ENCODE assay signal across 8 mouse cellular contexts in the genomic region with DNA sequence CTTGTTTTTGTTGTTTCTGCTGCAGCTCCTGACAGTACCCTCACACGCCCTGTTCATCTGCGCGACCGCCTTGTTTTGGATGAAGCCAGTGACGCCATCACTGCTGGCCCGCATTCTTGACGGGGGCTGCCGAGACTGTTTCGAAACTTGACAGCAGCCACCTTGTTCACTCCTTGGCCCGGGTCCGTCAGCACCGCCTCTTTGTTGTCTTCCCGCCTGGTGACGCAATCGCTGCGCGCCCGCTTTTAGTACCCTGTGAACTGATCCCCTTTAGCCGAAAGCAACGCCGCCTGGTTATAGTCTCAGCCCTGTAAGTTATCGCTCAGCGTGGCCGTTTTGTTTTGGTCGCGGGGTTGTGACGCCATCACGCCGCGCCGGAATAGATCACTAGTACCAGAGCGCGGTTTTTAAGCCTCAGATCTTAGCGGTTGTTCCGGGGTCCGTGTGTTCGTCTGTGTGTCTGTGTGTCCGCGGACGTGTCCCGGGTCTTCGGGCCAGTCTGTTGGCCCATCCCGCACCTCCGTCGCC. TPM values are rescaled to one million over a fixed set of nuclear protein-coding genes. Genes with fewer than 3 reads are reported as not detected.
DNase-seq lines count a peak whose midpoint lies in the region; ATAC-seq lines count a peak whose summit lies in the region.

No protein-coding gene starts in this region.

- peak; percentile 84 for DNase-seq in MEL-GATA-1-ER (ENCODE audit: extremely low read depth, low read depth)
- peak; percentile 94 for DNase-seq in cerebellum, adult 8-10 months
- DNase-seq in forelimb bud, embryonic 11.5 days (ENCODE audit: low read depth, low spot score) = peak; percentile 89
- DNase-seq in layer of hippocampus, adult 9-10 months (ENCODE audit: low spot score) = peak; percentile 96
- peak; percentile 98 for DNase-seq in ovary, postnatal 10 days (ENCODE audit: low spot score)
- peak; percentile 92 to 93 for DNase-seq in thymus, postnatal 10 days (ENCODE audit: low spot score in 2 of 2)

- 0 out of 2 replicates have a peak, but pooled peaks cover 2% of the 10 kb centered on the region for H3K36me3 ChIP-seq in lung, embryonic 16.5 days (ENCODE audit: control insufficient read depth, insufficient read depth, low read length)

- H3K9me3 ChIP-seq in lung, embryonic 16.5 days (ENCODE audit: control insufficient read depth, low read length) = peaks cover 9% of the 10 kb centered on the region

- peak; percentile 73 to 81 for ATAC-seq in hematopoietic stem cell, adult 5-6 weeks (replicated peaks in 1 of 2; ENCODE audit: insufficient read depth in 1 of 2, low FRiP score in 2 of 2, low TSS enrichment in 1 of 2, low read depth in 1 of 2, poor library complexity in 2 of 2, severe bottlenecking in 2 of 2)
- peak; percentile 90 for ATAC-seq in lung, embryonic 16.5 days (ENCODE audit: low read depth)

- WGBS in lung, embryonic 16.5 days = 0% methylated on average over 44 of the region's 45 CpGs

- peak overlapping the region; percentile 99 for H3K4me2 ChIP-seq in lung, embryonic 16.5 days (ENCODE audit: low read depth, low read length)

- H3K4me3 ChIP-seq in lung, embryonic 16.5 days (ENCODE audit: low read length) = peak overlapping the region; percentile 79

- H3K27me3 ChIP-seq in lung, embryonic 16.5 days (ENCODE audit: control insufficient read depth, insufficient read depth, low read depth, low read length) = no peaks in the 10 kb centered on the region

- H3K9ac ChIP-seq in lung, embryonic 16.5 days (ENCODE audit: low read length) = peak overlapping the region; percentile 79

- H3K4me1 ChIP-seq in lung, embryonic 16.5 days (replicated peaks; ENCODE audit: control insufficient read depth, insufficient read depth, low read length) = peaks cover 6% of the 10 kb centered on the region; the same call in 1 of the 2 replicates

- H3K27ac ChIP-seq in lung, embryonic 16.5 days (ENCODE audit: low read length) = peak overlapping the region; percentile 97

RNA-seq across cellular contexts. Expression of a gene that starts 18.2 kb away (rescaled TPM):
- total RNA-seq in hematopoietic stem cell, adult 5-6 weeks (2017) = not detected in 2 replicates
- polyA plus RNA-seq in lung, embryonic 16.5 days (2015; fragmentation: Nextera tagmentation; extraction: Ambion mirVana) = not detected in 2 replicates

RNA-seq across cellular contexts. Expression of a gene that starts 35.4 kb away (rescaled TPM):
- total RNA-seq in hematopoietic stem cell, adult 5-6 weeks (2017) = not detected in 2 replicates
- not detected in 2 replicates for polyA plus RNA-seq in lung, embryonic 16.5 days (2015; fragmentation: Nextera tagmentation; extraction: Ambion mirVana)

RNA-seq across cellular contexts. Expression of a gene that starts 37.5 kb away (rescaled TPM):
- total RNA-seq in hematopoietic stem cell, adult 5-6 weeks (2017) = 66.9 and 73.8 TPM in 2 replicates
- 9.9 and 10.9 TPM in 2 replicates for polyA plus RNA-seq in lung, embryonic 16.5 days (2015; fragmentation: Nextera tagmentation; extraction: Ambion mirVana)

Comparison
In these comparisons a context has a peak if more than half of its experiments do, and no peak if none do; other contexts are left out.
1. Peak in every context shown above with its lines: DNase-seq, ATAC-seq, H3K4me3 ChIP-seq and H3K27ac ChIP-seq.